Mouse (Mus musculus) heart, embryonic 15.5 days (tissue): ENCODE results near the gene Atrnl1. TPM values are rescaled to one million over a fixed set of nuclear protein-coding genes. Genes with fewer than 3 reads are reported as not detected.

Source experiments
- ATAC-seq: fragments of 200-750 bp; cut with Nextera tagmentation; replicated peaks from 2 replicates; pipeline ENCODE4 v1.8.0; 2017; ENCODE audit warnings: low read depth, moderate TSS enrichment; ENCODE audit not compliant: insufficient number of reproducible peaks, insufficient read depth, low FRiP score
- H3K27ac ChIP-seq: fragments of 300-500 bp; sonication (generic); 2 replicates; pipeline ENCODE4 v1.5.1; 2015; ENCODE audit warnings: mild to moderate bottlenecking, inconsistent platforms
- H3K27me3 ChIP-seq: fragments of 300-500 bp; sonication (generic); 2 replicates; pipeline ENCODE4 v1.6.1; 2015; ENCODE audit warnings: inconsistent platforms
- H3K36me3 ChIP-seq: fragments of 300-500 bp; sonication (generic); 2 replicates; pipeline ENCODE4 v1.6.1; 2015; ENCODE audit warnings: mild to moderate bottlenecking, inconsistent platforms
- H3K4me1 ChIP-seq: fragments of 300-500 bp; sonication (generic); replicated peaks from 2 replicates; pipeline ENCODE4 v1.6.1; 2015; ENCODE audit warnings: inconsistent platforms
- H3K4me2 ChIP-seq: fragments of 300-500 bp; sonication (generic); 2 replicates; pipeline ENCODE4 v1.6.1; 2015; ENCODE audit warnings: inconsistent platforms, mild to moderate bottlenecking, moderate library complexity
- H3K4me3 ChIP-seq: fragments of 300-500 bp; sonication (generic); 2 replicates; pipeline ENCODE4 v1.5.1; 2015; ENCODE audit warnings: mild to moderate bottlenecking, inconsistent platforms
- H3K9ac ChIP-seq: fragments of 300-500 bp; sonication (generic); 2 replicates; pipeline ENCODE4 v1.6.1; 2015; ENCODE audit warnings: mild to moderate bottlenecking, inconsistent platforms
- H3K9me3 ChIP-seq: fragments of 300-500 bp; sonication (generic); replicated peaks from 2 replicates; pipeline ENCODE4 v1.6.1; 2016; ENCODE audit warnings: inconsistent platforms
- WGBS: fragments of 180-500 bp; shearing (Covaris S2); methylation state at CpG from one replicate; pipeline ENCODE4 v1.1.7; 2015; ENCODE audit warnings: mixed read lengths; 5-methylcytosine and 5-hydroxymethylcytosine counted together
- polyA plus RNA-seq: library from polyadenylated mRNA; unstranded; fragments of >200 nt; fragmentation: Nextera tagmentation; extraction: Ambion mirVana; gene quantifications from 2 replicates; pipeline ENCODE4 v1.2.1, GENCODE M21; 2015

The Atrnl1 gene
- polyA plus RNA-seq, 1 experiment from 2014 or later = 2.9 TPM

DNA sequence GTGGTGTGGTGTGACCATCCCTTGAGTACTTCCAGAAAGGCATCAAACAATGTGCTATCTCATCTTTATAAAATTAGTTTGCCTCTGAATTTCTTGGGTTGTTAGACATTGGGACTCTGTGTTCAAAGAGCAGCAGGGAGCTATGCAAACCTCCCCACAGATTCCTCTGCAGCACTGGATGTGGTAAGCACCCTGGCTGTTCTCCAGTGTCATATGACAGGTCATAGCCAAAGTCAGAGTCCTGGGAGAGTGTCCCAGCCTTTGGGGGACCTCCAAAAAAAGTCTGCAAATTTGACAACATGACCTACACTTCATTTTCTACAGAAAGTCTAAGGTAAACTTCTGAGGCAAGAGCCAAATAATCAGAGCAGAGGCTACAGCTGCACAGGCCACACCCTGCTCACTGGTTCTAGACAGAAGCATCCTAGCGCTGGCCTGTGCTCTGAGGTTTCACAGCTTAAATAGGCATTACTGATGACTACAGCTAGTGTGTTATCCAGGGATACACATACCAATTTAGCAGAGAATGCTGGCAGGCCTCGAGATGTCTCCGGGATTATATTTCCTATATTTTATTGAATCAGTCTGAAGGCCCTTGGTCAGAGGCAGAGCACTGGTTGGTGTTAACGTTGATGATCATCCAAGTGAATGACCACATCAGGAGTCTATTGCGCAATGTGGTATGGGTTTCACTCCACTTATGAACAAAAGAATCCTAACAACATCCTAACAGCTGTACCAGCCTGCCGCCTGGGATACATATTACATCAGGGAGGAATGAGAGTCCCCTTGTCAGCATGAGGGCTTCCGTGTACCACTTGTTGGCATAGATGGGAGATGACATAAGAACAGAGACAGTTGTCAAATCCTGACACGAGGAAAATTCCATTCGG, 406.0 kb downstream of the Atrnl1 start:
- Histone ChIP-seq H3K9me3 (no peaks in the 10 kb centered on the region), H3K27ac (no peak overlapping the region), H3K36me3 (no peaks in the 10 kb centered on the region), H3K4me1 (peaks cover 13% of the 10 kb centered on the region), H3K9ac (no peak overlapping the region), H3K4me3 (no peak overlapping the region), H3K4me2 (no peak overlapping the region), H3K27me3 (no peaks in the 10 kb centered on the region)
- no peak for ATAC-seq
- WGBS = 73% methylated on average over 9 of the region's 9 CpGs

- 94% methylated on average over 3 of the region's 3 CpGs for WGBS
- H3K4me2 ChIP-seq = no peak overlapping the region
- peaks cover 13% of the 10 kb centered on the region for H3K4me1 ChIP-seq
- H3K27me3 ChIP-seq = no peaks in the 10 kb centered on the region
- no peak for ATAC-seq
- no peak overlapping the region for H3K9ac ChIP-seq
- no peaks in the 10 kb centered on the region for H3K9me3 ChIP-seq
- no peak overlapping the region for H3K27ac ChIP-seq
- H3K36me3 ChIP-seq = no peaks in the 10 kb centered on the region
- no peak overlapping the region for H3K4me3 ChIP-seq
Measured at GRCm38 (mm10) chr19:58017468-58017867, 406.6 kb downstream of the Atrnl1 start.

GRCm38 (mm10) chr19:58018698-58019097, 407.9 kb downstream of the Atrnl1 start:
- Histone ChIP-seq H3K4me2 (no peak overlapping the region), H3K4me3 (no peak overlapping the region), H3K27ac (no peak overlapping the region), H3K4me1 (peaks cover 13% of the 10 kb centered on the region), H3K27me3 (no peaks in the 10 kb centered on the region), H3K9ac (no peak overlapping the region), H3K9me3 (no peaks in the 10 kb centered on the region), H3K36me3 (no peaks in the 10 kb centered on the region)
- no peak for ATAC-seq
- 74% methylated on average over 5 of the region's 5 CpGs for WGBS

DNA sequence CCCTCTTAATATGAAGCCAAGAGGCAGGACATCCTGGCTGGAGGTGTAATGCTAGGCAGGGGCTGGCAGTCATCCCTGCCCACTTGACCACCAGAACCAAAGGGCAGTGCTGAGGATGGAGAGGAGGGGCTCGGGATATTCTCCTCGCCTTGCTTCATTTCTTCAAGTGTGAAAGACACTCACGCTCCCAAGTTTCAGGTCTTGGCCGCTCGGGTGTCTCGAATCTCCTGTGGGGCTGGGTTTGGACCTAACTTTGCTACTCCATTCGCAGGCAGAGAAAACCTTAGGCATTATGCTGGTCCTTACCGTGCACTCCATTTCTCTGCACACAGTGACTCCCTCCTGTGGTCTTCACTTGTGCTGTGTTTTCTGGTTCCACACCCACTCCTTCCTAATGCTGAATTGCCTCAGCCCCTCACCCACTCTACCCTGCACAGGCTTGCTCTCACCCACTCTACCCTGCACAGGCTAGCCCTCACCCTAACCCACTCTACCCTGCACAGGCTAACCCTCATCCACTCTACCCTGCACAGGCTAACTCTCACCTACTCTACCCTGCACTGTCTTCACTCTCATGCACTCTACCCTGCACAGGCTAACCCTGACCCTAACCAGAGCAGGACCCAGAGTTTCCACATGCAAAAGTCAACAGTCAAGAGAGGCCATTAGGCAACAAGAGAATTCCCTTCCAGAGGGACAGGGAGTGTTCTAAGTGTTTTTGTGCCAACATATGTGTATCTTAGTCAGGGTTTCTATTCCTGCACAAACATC, 410.9 kb downstream of the Atrnl1 start:
- no peaks in the 10 kb centered on the region for H3K27me3 ChIP-seq
- no peak overlapping the region for H3K9ac ChIP-seq
- H3K4me3 ChIP-seq = no peak overlapping the region
- no peak overlapping the region for H3K27ac ChIP-seq
- H3K4me2 ChIP-seq = no peak overlapping the region
- no peak; the same call in 1 of the 2 replicates for ATAC-seq
- H3K9me3 ChIP-seq = no peaks in the 10 kb centered on the region
- WGBS = 91% methylated on average over 8 of the region's 8 CpGs
- H3K4me1 ChIP-seq = peaks cover 12% of the 10 kb centered on the region
- no peaks in the 10 kb centered on the region for H3K36me3 ChIP-seq

DNA sequence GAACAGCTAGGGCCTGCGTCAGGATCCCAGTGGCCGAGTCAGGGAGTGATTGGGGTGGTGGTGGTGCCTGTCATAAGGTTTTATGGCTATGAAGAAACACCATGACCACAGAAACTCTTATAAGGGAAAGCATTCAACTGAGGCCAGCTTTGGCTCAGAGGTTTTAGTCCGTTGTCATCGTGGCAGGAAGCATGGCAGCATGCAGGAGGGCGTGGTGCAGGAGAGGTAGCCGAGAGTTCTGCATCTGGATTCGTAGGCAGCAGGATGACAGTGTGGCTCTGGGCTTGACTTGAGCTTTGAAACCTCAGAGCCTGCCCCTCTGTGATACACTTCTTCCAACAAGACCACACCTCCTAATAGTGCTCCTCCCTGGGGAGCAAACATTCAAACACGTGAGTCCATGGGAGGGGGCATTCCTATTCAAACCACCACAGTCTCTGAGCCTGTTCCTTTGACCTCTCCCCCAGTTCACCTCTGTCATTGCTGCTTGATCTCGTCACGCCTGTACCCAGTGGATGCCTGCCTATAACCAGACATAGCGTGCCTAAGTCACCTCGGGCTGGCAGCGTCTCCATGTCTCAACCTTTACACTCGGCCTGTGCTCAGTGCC, 412.5 kb downstream of the Atrnl1 start:
- no peak overlapping the region for H3K9ac ChIP-seq

GRCm38 (mm10) chr19:58025053-58025452, 414.2 kb downstream of the Atrnl1 start:
- WGBS = 63% methylated on average over 2 of the region's 2 CpGs
- H3K4me1 ChIP-seq = no peaks in the 10 kb centered on the region
- no peak for ATAC-seq
- no peaks in the 10 kb centered on the region for H3K27me3 ChIP-seq
- no peaks in the 10 kb centered on the region for H3K36me3 ChIP-seq
- no peak overlapping the region for H3K4me3 ChIP-seq
- H3K27ac ChIP-seq = no peak overlapping the region
- no peaks in the 10 kb centered on the region for H3K9me3 ChIP-seq
- no peak overlapping the region for H3K9ac ChIP-seq
- no peak overlapping the region for H3K4me2 ChIP-seq

More for the DNA sequence above, 412.5 kb downstream of the Atrnl1 start:
- no peak overlapping the region for H3K27ac ChIP-seq
- H3K36me3 ChIP-seq = no peaks in the 10 kb centered on the region
- no peak overlapping the region for H3K4me2 ChIP-seq
- H3K4me1 ChIP-seq = peaks cover 6% of the 10 kb centered on the region
- no peaks in the 10 kb centered on the region for H3K27me3 ChIP-seq
- 89% methylated on average over 14 of the region's 14 CpGs for WGBS
- H3K9me3 ChIP-seq = no peaks in the 10 kb centered on the region
- H3K4me3 ChIP-seq = no peak overlapping the region
- no peak for ATAC-seq

GRCm38 (mm10) chr19:58029661-58030060, 418.8 kb downstream of the Atrnl1 start:
- H3K27ac ChIP-seq = no peak overlapping the region
- no peak overlapping the region for H3K4me3 ChIP-seq
- H3K36me3 ChIP-seq = no peaks in the 10 kb centered on the region
- no peak for ATAC-seq
- H3K9me3 ChIP-seq = no peaks in the 10 kb centered on the region
- no peak overlapping the region for H3K9ac ChIP-seq
- WGBS = 86% methylated on average over 2 of the region's 2 CpGs
- no peaks in the 10 kb centered on the region for H3K27me3 ChIP-seq
- H3K4me1 ChIP-seq = no peaks in the 10 kb centered on the region
- no peak overlapping the region for H3K4me2 ChIP-seq

DNA sequence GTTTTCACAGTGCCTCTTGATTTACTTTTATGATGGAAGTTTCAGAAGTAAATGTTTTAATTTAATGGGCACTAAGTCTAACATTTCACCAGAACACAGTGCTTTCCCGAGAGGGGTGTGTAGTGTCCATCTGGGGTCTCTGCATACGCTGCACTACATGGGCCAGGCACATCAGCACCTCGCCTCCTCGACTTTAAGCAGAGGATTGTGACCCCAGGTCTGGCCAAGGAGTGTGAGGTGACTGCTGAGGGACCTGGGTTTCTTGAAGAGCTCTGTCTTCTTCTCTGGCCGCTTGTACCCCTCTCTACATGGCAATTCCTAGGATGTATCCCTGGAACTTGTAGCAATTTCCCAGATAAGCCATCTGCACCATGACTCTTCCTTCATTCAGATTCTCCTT, 422.4 kb downstream of the Atrnl1 start:
- WGBS = 88% methylated on average over 5 of the region's 5 CpGs
- no peak overlapping the region for H3K9ac ChIP-seq
- H3K27ac ChIP-seq = no peak overlapping the region
- no peaks in the 10 kb centered on the region for H3K9me3 ChIP-seq
- no peaks in the 10 kb centered on the region for H3K4me1 ChIP-seq
- no peaks in the 10 kb centered on the region for H3K36me3 ChIP-seq
- ATAC-seq = no peak
- no peak overlapping the region for H3K4me3 ChIP-seq
- H3K27me3 ChIP-seq = no peaks in the 10 kb centered on the region
- no peak overlapping the region for H3K4me2 ChIP-seq

GRCm38 (mm10) chr19:58036166-58036565, 425.3 kb downstream of the Atrnl1 start:
- H3K4me2 ChIP-seq = no peak overlapping the region
- ATAC-seq = no peak
- no peaks in the 10 kb centered on the region for H3K9me3 ChIP-seq
- WGBS = 80% methylated on average over 3 of the region's 3 CpGs
- no peaks in the 10 kb centered on the region for H3K27me3 ChIP-seq
- H3K4me3 ChIP-seq = no peak overlapping the region
- no peak overlapping the region for H3K9ac ChIP-seq
- no peak overlapping the region for H3K27ac ChIP-seq
- no peaks in the 10 kb centered on the region for H3K4me1 ChIP-seq
- no peaks in the 10 kb centered on the region for H3K36me3 ChIP-seq

- H3K36me3 ChIP-seq = no peaks in the 10 kb centered on the region
- no peak overlapping the region for H3K4me2 ChIP-seq
- H3K4me3 ChIP-seq = no peak overlapping the region
- no peaks in the 10 kb centered on the region for H3K9me3 ChIP-seq
- H3K27ac ChIP-seq = no peak overlapping the region
- 66% methylated on average over 8 of the region's 8 CpGs for WGBS
- no peaks in the 10 kb centered on the region for H3K27me3 ChIP-seq
- no peak overlapping the region for H3K9ac ChIP-seq
- ATAC-seq = no peak
- peaks cover 5% of the 10 kb centered on the region; the same call in 1 of the 2 replicates for H3K4me1 ChIP-seq
Measured at GRCm38 (mm10) chr19:58043120-58043519, 432.3 kb downstream of the Atrnl1 start.

- H3K36me3 ChIP-seq = no peaks in the 10 kb centered on the region
- H3K9me3 ChIP-seq = no peaks in the 10 kb centered on the region
- no peak overlapping the region for H3K4me3 ChIP-seq
- ATAC-seq = no peak
- no peak overlapping the region for H3K4me2 ChIP-seq
- H3K27me3 ChIP-seq = no peaks in the 10 kb centered on the region
- H3K4me1 ChIP-seq = peaks cover 5% of the 10 kb centered on the region; the same call in 1 of the 2 replicates
- no peak overlapping the region for H3K9ac ChIP-seq
- WGBS = 46% methylated on average over 4 of the region's 4 CpGs
- no peak overlapping the region for H3K27ac ChIP-seq
Measured at GRCm38 (mm10) chr19:58043550-58043949, 432.7 kb downstream of the Atrnl1 start.
